Mouse (Mus musculus) adrenal gland, adult 18-20 months (tissue): ENCODE measurements at regions not wholly inside any gene's neighbourhood (a gene's known extent, or its start where the extent isn't known, plus 50 kb on each side); places are given as distances from the start of the nearest gene placed in this dataset.

Source experiments
- DNase-seq, 2 experiments: peaks; one replicate each; pipeline ENCODE4 v3.0.0; 2021 to 2022; ENCODE audit warnings: low spot score in 2 of 2

DNA sequence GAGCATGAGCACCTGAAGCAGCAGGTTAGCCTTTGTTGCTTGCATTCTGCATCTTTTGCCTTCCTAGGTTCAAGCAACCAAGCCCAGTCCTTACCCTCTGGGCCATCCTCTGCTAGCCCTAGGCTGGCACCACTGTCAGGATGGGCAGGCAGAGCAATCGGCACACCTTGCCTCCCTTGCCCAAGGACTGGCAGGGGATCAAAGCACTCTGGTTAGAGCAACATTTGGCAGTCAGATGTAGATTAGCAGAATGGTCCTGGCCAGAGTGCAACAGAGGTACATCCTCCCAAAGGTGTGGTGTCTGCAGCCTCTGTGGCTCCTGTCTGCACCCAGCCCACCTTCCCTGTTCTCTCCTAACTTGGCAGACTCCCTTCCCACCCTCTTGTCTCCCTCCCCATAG lies 244.9 kb upstream of the Maf start:
- no peak for DNase-seq

DNA sequence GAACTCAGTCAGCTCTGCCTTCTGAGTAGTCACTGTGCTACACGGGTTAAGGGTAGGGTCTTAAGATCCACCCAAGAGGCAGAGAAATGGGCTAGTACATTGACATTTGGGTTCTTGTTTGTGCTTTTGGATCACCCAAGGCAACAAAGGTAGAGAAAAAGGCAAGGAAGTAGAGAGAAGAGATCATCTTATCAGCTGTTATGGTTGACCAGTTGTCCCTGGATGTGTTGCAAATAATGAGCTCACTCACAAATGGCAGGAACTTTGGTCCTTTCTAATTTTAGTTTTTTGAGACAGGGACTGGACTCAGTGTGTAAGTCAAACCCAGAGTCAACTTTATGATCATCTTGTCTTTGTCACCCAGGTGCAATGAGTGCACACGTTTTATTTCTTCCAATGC lies 241.3 kb upstream of the Maf start:
- no peak for DNase-seq

DNA sequence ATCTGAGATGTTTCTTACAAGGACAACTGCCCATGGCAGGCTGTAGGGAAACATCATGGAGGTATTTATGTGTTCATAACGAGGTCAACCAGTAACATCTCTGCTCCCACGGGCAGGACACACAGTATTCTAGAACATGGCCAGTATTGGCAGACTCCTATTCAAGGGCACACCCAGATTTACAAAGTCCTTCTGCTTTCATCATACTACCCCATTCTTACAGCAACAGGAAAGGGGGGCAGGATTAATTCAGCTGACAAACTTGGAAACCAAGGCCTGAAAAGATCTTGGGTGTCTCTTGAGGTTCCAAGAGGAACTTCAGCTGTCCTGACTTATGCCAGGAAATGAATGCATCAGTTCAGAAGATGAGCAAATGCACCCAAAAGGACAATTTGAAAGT lies 240.4 kb upstream of the Maf start:
- no peak for DNase-seq

DNA sequence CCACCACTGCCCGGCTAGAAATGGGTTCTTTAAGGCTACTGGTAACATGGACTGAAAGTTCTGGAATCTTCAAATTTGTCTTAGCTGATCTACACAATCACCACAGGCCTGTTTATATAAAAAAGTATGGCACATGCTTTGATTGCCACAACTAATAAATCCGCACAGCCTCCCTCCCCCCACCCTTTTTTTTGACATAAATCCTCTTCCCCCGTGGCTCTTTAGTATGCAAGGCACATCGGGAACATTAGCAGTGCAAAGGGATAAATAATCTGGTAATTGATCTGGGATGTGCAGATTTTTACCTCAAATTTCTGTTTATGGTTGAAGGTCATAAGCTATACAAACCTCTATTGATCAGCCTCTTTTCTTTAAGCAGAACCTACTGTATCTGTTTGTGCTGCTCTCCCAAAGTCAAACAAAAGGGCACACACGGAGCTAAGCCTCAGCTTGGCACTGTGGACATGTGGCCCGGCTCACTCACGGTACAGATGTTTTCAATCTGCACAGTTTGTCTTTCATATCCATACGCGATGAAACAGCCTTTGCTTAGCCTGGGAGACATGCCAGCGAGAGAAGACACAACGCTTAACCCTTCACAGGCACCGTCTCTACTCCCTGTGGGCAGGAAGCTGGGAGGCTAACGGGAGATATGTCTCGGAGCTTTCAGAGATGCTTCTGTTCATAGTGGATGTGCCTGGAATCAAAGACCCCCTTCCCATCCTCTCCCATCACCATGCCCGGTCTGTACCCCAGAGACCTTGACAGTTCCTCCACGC lies 235.3 kb upstream of the Maf start:
- DNase-seq: no peak

DNA sequence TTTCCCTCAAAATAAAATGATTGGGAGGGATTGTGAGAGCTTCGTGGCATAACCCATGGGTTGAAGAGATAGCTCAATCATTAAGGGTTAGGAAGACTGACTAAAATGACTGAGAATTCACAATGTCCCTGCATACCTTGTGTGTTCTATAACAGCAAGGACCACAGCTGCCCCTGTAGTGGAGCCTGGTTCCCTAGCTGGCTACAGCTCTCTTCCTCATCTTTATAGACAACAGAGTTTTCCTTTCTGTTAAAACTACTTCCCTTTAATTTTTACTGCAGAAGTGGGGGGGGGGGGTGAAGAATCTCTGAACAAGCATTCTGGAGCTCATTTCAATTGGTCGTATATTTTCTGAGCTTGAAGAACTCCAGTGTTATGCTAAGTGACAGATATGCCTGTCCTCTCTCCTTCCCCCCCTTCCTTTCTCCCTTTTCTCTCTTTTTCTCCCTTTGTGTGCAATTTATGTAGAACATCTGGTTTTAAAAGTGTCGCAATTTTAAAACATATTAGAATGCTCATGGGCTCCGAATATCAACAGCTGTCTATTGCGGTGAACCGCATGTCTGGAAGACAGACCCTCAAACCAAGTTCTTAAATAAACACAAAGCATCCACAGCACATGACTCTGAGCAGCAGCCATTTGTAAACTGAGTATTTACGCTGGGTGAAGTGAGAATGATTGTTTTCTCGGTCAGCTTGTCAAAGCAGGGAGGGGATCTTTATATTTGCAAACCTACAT lies 222.0 kb upstream of the Maf start:
- no peak for DNase-seq

DNA sequence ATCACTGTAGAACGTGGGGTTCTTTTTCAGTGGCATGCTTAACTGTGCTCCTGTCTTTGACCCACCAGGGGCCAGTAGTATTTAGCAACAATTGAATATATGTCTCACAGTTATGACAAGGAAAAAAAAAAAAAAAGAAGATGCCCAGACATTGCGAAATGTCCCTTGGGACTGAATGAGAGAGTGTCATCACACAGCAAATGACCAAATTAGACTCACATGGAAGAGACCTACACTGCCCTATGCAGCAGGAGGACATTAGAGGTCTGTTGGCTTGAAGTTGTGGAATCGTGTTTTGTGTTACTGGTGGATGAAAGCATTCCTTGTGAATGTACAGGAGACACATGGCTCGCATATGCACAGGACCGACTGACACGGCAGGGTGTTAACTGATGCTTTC lies 214.3 kb upstream of the Maf start:
- DNase-seq: no peak

DNA sequence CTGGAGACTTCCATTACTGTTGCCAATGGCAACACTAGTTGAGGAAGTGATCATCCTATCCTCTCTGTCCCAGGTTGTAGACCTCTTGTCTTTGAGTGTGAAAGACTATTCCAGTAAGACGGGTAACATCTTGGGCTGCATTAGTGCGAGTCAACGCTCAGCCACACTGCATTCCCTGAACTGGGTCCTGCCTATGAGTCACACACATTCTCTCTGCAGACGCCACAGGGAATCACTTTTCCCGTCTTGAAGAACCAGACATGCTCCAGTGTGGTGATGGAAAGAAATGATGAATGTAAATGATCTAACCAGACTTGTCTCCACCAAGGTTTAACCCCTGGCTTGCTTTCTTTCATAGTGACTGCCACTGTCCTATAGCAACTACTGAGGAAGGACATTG lies 199.1 kb upstream of the Maf start:
- no peak for DNase-seq

DNA sequence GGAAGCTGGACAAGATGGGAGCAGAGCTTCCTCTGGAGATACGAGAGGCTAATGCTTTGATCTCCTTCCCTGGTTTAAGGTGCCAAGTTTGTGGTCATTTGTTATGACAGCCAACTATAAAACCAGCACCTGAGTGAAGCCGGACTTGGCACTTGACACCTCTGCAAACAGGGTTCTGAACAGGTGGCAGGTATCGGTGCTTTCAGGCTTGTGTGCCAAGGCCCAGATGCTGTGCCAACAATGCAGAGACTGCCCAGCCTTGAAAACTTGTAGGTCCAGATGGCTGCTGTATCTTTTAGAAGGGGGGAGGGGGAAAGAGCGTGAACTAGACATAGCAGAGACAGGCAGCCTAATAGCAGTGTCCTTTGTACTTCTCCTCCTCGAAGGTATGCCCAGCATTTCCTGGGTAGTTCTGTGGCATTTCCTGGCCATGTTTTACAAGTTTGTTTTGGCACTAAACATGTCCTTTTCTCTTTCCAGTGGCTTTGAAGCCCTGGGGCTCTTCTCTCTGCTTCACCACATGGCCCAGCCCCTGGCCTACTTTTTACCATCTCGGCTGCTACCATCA lies 196.3 kb upstream of the Maf start:
- no peak for DNase-seq

DNA sequence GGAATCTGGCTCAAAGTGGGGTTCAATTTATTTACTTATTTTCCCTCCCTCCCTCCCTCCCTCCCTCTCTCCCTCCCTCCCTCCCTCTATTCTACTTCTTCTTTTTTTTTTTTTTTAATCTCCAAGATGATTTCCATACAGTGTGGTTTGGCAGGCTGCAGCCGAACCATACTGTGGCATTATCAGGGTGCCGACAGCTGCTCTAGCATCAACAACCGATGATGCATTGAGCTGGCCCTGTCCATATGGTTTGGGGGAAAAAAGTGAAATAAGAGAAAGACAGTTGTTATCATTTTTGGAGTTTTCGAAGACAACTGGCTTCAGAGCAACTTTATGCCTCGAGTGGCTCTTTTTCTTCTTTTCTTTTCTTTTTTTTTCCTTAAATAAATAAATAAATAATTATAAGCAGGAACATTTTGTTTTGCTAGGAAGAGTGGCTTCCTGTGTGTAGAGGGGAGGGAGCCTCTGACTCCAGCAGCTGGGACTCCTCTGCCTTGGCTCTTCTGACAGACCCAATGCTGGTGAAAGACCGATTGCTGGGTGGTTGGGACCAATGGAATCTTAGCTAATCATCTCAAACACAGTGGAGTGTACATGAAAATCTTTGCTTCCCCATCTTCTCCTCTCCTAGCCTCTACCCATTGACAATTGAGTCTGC lies 190.1 kb upstream of the Maf start:
- DNase-seq: no peak

DNA sequence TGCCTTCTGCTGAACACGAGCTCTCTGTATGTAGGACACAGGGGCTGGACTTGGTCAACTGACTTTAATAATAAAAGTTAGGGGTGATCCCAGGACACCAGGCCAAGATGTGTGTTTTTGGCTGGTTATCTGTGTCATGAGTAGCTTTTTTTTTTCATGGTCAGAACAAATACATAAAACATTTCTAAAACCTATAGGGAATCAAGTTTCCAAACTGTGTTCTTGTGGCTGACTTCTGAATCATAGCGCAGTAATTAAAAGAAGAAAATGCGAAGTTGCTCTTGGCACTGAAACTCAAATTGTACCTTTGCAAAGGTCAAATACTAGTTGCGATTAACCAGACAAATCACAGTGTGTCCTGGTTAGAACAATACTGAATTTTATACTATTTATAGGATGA lies 189.5 kb upstream of the Maf start:
- DNase-seq: no peak

DNA sequence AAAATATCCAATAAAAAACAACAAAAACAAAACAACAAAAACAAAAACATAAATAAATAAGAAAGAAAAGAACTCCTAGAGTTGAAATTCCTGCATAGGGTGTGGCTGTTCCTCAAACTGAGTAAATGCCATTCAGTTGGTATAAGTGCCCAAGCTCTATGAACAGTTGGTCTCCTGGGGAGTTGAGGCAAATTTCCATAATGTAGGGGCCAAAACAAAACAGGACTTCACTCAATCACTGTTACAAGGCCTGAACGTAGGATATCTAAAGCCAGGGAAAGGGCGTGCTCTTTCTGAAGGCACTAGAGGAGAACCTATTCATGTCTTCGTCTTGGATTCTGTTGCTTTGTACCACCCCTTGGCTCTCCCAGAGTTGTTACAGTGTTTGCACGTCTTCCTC lies 188.5 kb upstream of the Maf start:
- no peak for DNase-seq

DNA sequence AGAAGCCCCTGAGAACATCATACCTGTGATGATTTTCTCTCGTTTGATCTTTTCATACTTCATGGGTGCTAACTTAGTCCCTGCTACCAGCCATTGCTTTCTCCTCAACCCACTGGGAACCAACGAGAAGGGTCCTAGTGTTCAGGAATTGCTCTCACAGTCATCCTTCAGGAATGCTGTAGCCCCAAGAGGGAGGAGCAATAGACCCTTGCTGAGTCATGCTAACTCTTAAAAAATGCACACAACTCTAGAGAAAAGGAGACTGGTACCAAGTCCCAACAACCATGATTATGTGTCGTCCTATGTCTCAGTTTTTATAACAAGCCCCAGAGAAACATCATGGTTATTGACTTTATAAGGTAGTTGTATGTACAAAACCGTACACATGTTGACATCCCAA lies 180.7 kb upstream of the Maf start:
- DNase-seq: no peak

DNA sequence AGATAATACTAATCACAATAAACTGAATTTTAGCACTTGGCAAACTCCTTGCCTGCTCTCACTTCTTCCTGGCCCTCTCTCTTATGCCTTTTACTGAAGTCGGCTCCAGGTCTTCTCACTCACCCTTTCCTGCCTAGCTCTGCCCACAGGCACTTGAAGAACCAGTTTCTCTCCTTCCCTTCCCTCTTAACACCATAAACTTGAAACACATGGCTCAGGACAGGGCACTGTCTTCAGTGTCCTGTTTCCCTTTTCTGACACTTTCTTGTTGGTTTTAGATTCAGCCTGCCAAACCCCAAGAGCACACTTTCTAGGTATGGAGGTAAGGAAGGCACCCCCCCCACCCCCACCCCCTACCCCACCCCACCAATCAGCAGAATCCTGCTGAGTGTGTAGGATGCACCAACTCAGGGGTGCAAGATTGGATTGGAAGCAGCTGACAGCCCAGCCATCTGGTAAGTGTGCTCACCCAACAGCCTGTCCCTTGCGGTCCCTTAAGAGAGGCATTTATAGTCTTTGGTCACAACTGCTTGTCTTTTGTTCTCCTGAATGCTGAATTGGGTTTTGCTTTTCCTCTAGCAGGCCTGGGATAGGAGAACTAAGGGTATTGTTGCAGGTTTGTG lies 177.6 kb upstream of the Maf start:
- no peak for DNase-seq

DNA sequence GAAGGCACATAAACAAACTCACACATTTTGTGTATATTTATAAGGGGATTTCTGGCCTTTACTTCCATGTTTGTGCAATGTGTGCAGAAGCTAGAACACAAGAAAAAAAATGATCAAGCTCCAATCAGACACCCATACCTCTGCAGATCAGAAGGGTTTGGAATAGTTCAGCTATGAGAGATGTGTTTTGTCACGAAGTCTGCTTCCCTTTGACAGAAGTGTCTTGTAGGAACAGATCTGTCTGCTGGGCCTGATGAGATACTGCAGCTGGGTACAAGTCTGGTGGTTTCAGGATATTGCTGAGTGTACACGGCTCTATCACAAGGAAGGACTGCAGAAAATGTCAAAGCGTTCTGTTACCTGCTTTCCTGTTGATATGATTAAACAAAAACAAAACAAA lies 176.2 kb upstream of the Maf start:
- no peak for DNase-seq

DNA sequence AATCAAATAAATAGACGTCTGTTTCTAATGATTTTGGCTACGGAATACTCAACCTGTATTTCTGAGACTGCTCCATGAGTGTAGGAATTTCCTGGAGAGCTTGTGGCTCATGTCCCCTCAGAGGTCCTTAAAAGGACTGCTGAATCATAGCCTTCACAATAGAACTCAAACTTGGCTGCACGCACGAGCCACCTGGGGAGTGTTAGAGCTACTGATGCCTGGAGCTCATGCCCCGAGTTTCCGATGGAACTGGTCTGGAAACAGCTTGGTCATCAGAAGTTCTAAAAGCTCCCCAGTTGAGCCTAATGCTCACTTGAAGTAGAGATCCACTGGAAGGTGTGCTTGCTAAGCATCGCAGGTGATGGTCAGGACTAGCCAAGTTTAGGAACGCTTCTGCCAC lies 174.3 kb upstream of the Maf start:
- DNase-seq: no peak

DNA sequence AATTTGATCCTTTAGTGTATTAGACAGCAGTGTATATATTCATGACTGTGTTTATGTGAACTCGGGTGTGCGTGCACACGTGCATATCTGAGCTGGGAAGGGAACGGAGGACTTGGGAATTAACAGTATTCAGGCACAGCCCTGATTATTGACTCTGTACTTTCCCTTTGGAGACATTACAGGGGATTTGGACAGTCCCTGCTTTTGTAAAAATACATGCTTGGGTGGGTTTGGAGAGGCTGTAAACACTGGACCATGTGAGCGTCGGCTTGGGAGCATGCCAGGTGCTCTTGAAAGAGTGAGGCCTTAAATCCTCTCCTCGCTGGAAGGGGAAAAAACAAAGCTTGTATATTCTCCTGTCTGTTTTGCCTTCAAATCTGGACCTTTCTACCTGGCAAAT lies 167.2 kb upstream of the Maf start:
- DNase-seq: no peak

DNA sequence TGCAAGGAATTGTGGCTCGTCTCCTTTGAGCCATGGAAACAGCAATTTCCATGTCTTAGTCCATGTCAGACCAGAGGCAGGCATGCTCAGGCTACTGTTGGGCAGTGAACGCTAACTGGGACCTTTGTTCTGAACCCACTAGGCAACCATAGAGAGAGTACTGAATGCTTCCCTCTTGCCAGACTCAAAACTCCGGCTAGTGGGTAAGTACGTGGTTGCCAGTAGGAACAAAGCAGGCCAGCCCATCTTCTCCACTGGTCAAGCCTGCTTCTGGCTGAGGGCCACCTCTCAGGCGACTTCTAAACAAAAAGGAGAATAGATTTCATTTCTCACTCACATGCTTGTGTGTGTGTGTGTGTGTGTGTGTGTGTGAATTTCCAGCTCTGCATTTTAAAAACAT lies 163.8 kb upstream of the Maf start:
- DNase-seq: no peak

DNA sequence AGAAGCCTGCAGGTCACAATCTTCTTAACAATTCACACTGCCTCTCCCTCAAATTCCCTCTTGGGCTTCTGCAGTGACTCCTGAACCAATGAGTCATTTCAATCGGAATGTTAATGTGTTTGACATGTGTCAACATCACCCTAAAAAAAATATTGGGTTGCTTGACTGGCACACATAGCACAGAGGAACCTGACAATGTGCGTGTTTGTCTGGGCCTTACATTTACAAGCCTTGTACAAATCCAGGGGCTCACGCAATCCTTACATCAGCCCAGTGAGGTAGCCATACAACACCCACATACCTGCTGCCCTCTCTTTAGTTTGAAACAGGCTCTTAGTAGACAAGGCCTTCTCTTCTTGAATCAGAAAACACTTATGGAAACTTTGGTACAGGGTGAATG lies 153.8 kb upstream of the Maf start:
- no peak for DNase-seq

DNA sequence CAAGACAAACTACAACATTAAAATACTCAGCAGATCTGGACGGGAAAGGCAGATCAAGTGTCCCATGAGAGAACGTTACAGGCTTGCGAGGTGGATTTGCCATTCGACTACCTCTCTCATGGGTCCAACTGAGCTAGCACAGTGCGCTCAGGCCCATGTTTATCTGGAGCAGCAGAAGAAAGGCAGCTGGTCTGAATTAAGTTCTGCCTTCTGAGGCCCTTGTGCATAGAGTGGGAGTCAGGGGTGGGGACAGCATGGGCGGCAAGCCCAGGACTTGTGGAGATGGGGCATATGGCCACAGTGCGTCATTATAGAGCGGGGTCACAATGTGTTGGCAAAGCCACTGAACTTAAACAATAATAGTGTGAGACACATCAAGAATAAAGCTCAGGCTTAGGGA lies 151.8 kb upstream of the Maf start:
- DNase-seq: peak in 1 of 2 experiments; percentile 18

DNA sequence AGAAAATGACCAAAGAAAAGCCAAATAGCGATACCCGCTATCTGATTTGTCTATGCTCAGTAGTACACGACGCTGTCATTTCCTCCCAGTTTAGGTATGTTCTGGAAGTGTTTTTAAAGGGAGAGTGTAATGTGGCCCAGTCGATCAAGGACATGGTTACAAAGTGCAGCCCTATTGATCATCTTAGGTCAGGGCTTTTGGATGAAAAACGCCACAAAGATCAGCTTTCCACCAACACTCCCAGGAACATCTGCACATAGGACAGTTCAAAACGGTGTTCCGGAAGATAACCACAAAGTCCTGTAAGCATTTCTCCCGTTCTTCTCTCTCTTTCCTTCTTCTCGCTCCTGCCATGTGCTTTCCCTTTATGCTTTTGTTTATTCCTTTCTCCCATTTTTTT lies 149.2 kb upstream of the Maf start:
- DNase-seq: no peak

DNA sequence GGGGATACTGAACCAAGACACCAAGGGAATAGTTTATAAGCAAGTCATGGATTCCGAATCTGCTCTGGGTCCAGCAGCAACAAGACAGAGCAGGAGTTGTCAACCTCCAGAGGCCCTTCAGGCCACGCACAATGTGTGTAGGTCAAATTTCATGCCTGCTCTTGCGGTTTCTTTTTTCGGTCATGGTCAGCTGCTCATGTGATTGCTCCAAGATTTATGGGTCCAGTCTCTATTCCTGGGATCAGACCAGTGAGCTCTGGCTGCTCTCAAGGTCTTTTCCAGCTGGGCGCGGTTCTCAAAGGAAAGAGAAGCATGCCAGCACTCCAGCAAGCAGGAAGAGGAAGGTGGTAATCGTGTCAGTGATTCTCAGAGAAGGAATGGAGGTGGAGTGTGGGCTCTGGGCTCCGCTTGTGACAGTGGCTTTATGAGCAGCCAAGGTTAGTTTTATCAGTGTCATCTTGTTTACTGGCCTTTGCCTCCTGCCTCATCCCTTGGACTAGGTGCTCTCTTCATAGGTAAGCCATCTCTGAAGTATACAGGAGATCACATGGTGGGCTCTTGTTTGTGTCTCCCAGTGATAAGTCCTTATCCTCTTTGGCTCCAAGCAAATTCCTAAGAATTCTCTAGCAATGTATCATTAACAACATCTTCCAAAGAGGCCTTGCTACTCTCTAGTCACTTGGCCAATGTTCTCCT lies 148.5 kb upstream of the Maf start:
- DNase-seq: peak in 1 of 2 experiments; percentile 6
